9 mouse cellular contexts compared by ENCODE assay signal in the genomic region with DNA sequence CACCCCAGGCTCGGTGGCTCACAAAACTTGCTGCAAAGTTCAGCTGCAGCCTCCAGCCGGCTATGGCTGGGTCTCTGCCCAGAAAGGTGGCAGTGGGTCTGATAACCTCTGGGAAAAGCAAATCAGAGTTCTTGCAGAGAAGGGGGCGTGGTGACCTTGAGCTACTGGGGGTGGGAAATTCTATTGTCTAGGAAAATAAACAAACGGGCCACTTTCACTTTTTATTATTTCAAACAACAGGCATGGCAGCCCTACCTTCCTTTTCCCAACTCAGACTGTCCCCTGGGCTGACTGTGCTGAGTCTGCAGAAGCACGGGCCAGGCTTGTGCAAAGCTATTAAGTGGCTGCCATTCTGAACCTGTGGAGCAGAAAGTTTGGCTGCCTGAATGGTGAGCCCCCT.
A peak's percentile ranks its signal among the peaks of the same experiment; 100 is the strongest.
DNase-seq lines count a peak whose midpoint lies in the region; ATAC-seq lines count a peak whose summit lies in the region.
"Had no signal": no experiment of that assay in that cellular context is flagged by ENCODE, and none has a peak within 500 bp of the region (broad histone marks: within the 10 kb centered on the region; RNA-seq: fewer than 3 reads in every experiment).

No protein-coding gene starts in this region.

- H3K9ac ChIP-seq in embryonic facial prominence, embryonic 14.5 days (ENCODE audit: low read depth, low read length) = no peak overlapping the region
- no peak overlapping the region for H3K9ac ChIP-seq in kidney, embryonic 14.5 days (ENCODE audit: low read depth, low read length)
- no peak overlapping the region for H3K9ac ChIP-seq in lung, embryonic 16.5 days (ENCODE audit: low read length)
- H3K9ac ChIP-seq: liver, embryonic 13.5 days had no signal

- no peak for ATAC-seq in embryonic facial prominence, embryonic 14.5 days (ENCODE audit: low read depth)
- 0 out of 2 replicates have a peak, but pooled peaks have one; percentile 39 for ATAC-seq in kidney, embryonic 14.5 days (ENCODE audit: low FRiP score, low TSS enrichment)
- peak; percentile 67 for ATAC-seq in lung, embryonic 16.5 days (ENCODE audit: low read depth)
- ATAC-seq in frontal cortex, adult (ENCODE audit: low TSS enrichment) = no peak

- no peaks in the 10 kb centered on the region for H3K36me3 ChIP-seq in embryonic facial prominence, embryonic 14.5 days (ENCODE audit: control insufficient read depth, insufficient read depth, low read length)
- H3K36me3 ChIP-seq in kidney, embryonic 14.5 days (ENCODE audit: control insufficient read depth, insufficient read depth, low read length) = no peaks in the 10 kb centered on the region
- no peaks in the 10 kb centered on the region for H3K36me3 ChIP-seq in lung, embryonic 16.5 days (ENCODE audit: control insufficient read depth, insufficient read depth, low read length)
- H3K36me3 ChIP-seq: liver, embryonic 13.5 days had no signal

- H3K9me3 ChIP-seq in embryonic facial prominence, embryonic 14.5 days (ENCODE audit: control insufficient read depth, low read length) = no peaks in the 10 kb centered on the region
- H3K9me3 ChIP-seq in kidney, embryonic 14.5 days (ENCODE audit: control insufficient read depth, low read length) = no peaks in the 10 kb centered on the region
- no peaks in the 10 kb centered on the region for H3K9me3 ChIP-seq in lung, embryonic 16.5 days (ENCODE audit: control insufficient read depth, low read length)
- H3K9me3 ChIP-seq: liver, embryonic 13.5 days had no signal

- no peaks in the 10 kb centered on the region for H3K27me3 ChIP-seq in embryonic facial prominence, embryonic 14.5 days (replicated peaks; ENCODE audit: control insufficient read depth, insufficient read depth, low read length)
- H3K27me3 ChIP-seq in kidney, embryonic 14.5 days (ENCODE audit: control insufficient read depth, insufficient read depth, low read length) = no peaks in the 10 kb centered on the region
- no peaks in the 10 kb centered on the region for H3K27me3 ChIP-seq in lung, embryonic 16.5 days (ENCODE audit: control insufficient read depth, insufficient read depth, low read depth, low read length)
- H3K27me3 ChIP-seq: liver, embryonic 13.5 days had no signal

- H3K4me1 ChIP-seq in embryonic facial prominence, embryonic 14.5 days (ENCODE audit: control insufficient read depth, insufficient read depth, low read length) = peaks cover 14% of the 10 kb centered on the region; the same call in 1 of the 2 replicates
- H3K4me1 ChIP-seq in kidney, embryonic 14.5 days (ENCODE audit: control insufficient read depth, insufficient read depth, low read length) = peaks cover 5% of the 10 kb centered on the region; the same call in 1 of the 2 replicates
- H3K4me1 ChIP-seq in lung, embryonic 16.5 days (replicated peaks; ENCODE audit: control insufficient read depth, insufficient read depth, low read length) = peaks cover 5% of the 10 kb centered on the region; the same call in 1 of the 2 replicates

- no peak overlapping the region for H3K4me3 ChIP-seq in embryonic facial prominence, embryonic 14.5 days (ENCODE audit: low read depth, low read length)
- no peak overlapping the region for H3K4me3 ChIP-seq in kidney, embryonic 14.5 days (ENCODE audit: low read length)
- H3K4me3 ChIP-seq in lung, embryonic 16.5 days (ENCODE audit: low read length) = no peak overlapping the region
- H3K4me3 ChIP-seq: liver, embryonic 13.5 days had no signal

- no peak overlapping the region for H3K4me2 ChIP-seq in embryonic facial prominence, embryonic 14.5 days (ENCODE audit: low read depth, low read length)
- H3K4me2 ChIP-seq in kidney, embryonic 14.5 days (replicated peaks; ENCODE audit: low read depth, low read length) = no peak overlapping the region
- peak overlapping the region; percentile 7; the same call in 1 of the 2 replicates for H3K4me2 ChIP-seq in lung, embryonic 16.5 days (ENCODE audit: low read depth, low read length)
- H3K4me2 ChIP-seq: liver, embryonic 13.5 days had no signal

- DNase-seq in adrenal gland, postnatal 10 days = peak; percentile 48
- DNase-seq in embryonic facial prominence, embryonic 14.5 days (ENCODE audit: low spot score) = peak; percentile 32
- no peak for DNase-seq in gastrocnemius, adult 18-20 months (ENCODE audit: low spot score)
- DNase-seq in spleen, postnatal 36 days (ENCODE audit: low spot score in 2 of 2) = no peak
- DNase-seq: cerebellum, postnatal 25 days; liver, embryonic 13.5 days had no signal

- WGBS in embryonic facial prominence, embryonic 14.5 days = 34% methylated on average over 5 of the region's 5 CpGs
- WGBS in kidney, embryonic 14.5 days = 22% methylated on average over 5 of the region's 5 CpGs
- WGBS in lung, embryonic 16.5 days = 13% methylated on average over 5 of the region's 5 CpGs

- no peak overlapping the region for H3K27ac ChIP-seq in embryonic facial prominence, embryonic 14.5 days (replicated peaks; ENCODE audit: low read depth, low read length)
- no peak overlapping the region for H3K27ac ChIP-seq in kidney, embryonic 14.5 days (ENCODE audit: low read depth, low read length)
- H3K27ac ChIP-seq in lung, embryonic 16.5 days (ENCODE audit: low read length) = no peak overlapping the region; the same call in 1 of the 2 replicates
- H3K27ac ChIP-seq: liver, embryonic 13.5 days had no signal

Comparison
In these comparisons a context has a peak if more than half of its experiments do, and no peak if none do; other contexts are left out.
1. DNase-seq: peak in adrenal gland, postnatal 10 days (single experiment) and embryonic facial prominence, embryonic 14.5 days (single experiment); none in gastrocnemius, adult 18-20 months (single experiment) and spleen, postnatal 36 days (0 of 2).
2. ATAC-seq: peak in kidney, embryonic 14.5 days (single experiment) and lung, embryonic 16.5 days (single experiment); none in embryonic facial prominence, embryonic 14.5 days (single experiment) and frontal cortex, adult (single experiment).